Mouse (Mus musculus) T-helper 2 cell (primary cell): Measurements from ENCODE around the gene Emx1.

ENCODE experiments used
- in situ Hi-C: fragments of 300-600 bp; cut with MboI, MseI; formaldehyde crosslinking; loops from one replicate; pipeline ENCODE4 v1.15.1; 2025; ENCODE audit warnings: high pct_unique_total_duplicates

Gene Emx1

GRCm38 (mm10) chr6:85224442-85224891, 37.2 kb downstream of the Emx1 start:
- in situ Hi-C loops, result loop anchor here (10.0 kb wide), 1 partner anchor 1330 kb away; no protein-coding TSS in a partner anchor

GRCm38 (mm10) chr6:85226570-85226969, 39.3 kb downstream of the Emx1 start:
- in situ Hi-C loops, result loop anchor here (10.0 kb wide), 1 partner anchor 1332 kb away; no protein-coding TSS in a partner anchor

- in situ Hi-C loops, result loop anchor here (10.0 kb wide), 1 partner anchor 1333 kb away; no protein-coding TSS in a partner anchor
These were observed 40.3 kb downstream of the Emx1 start for GRCm38 (mm10) chr6:85227520-85227919.

- in situ Hi-C loops, result no loop called here
These were observed 43.5 kb downstream of the Emx1 start for GRCm38 (mm10) chr6:85230762-85231161.

- in situ Hi-C loops, result no loop called here
These were observed 44.2 kb downstream of the Emx1 start for GRCm38 (mm10) chr6:85231469-85231868.

GRCm38 (mm10) chr6:85232045-85232444, 44.8 kb downstream of the Emx1 start:
- in situ Hi-C loops, result no loop called here

- in situ Hi-C loops, result no loop called here
These were observed 45.8 kb downstream of the Emx1 start for GRCm38 (mm10) chr6:85232836-85233623.

GRCm38 (mm10) chr6:85234796-85235195, 47.6 kb downstream of the Emx1 start:
- in situ Hi-C loops, result no loop called here

GRCm38 (mm10) chr6:85237001-85237400, 49.8 kb downstream of the Emx1 start:
- in situ Hi-C loops, result no loop called here

GRCm38 (mm10) chr6:85237595-85238337, 50.5 kb downstream of the Emx1 start:
- in situ Hi-C loops, result no loop called here

- in situ Hi-C loops, result no loop called here
These were observed 51.8 kb downstream of the Emx1 start for GRCm38 (mm10) chr6:85239044-85239489.

- in situ Hi-C loops, result no loop called here
These were observed 62.6 kb downstream of the Emx1 start for GRCm38 (mm10) chr6:85249821-85250220.

- in situ Hi-C loops, result no loop called here
These were observed 63.6 kb downstream of the Emx1 start for GRCm38 (mm10) chr6:85250811-85251241.

GRCm38 (mm10) chr6:85252251-85253058, 65.2 kb downstream of the Emx1 start:
- in situ Hi-C loops, result no loop called here

GRCm38 (mm10) chr6:85253275-85253674, 66.0 kb downstream of the Emx1 start:
- in situ Hi-C loops, result no loop called here
